Mouse (Mus musculus) left cerebral cortex, postnatal 25 days (tissue): ENCODE data around the gene Sfxn5. TPM values are rescaled to one million over a fixed set of nuclear protein-coding genes. Genes with fewer than 3 reads are reported as not detected.
A peak's percentile ranks its signal among the peaks of the same experiment; 100 is the strongest.

Experiments
- DNase-seq, 2 experiments: peaks; one replicate each; pipeline ENCODE4 v3.0.0; 2022; ENCODE audit warnings: low spot score in 2 of 2, mixed read lengths in 1 of 2
- intact Hi-C: fragments of 180-260 bp; cut with DNase I; formaldehyde crosslinking; loops from one replicate; pipeline ENCODE4 v1.15.1; 2025
- total RNA-seq, 2 experiments: library from RNA; stranded (reverse); gene quantifications; 2 replicates each; pipeline ENCODE4 v1.2.3; 2021

Sfxn5 gene
- total RNA-seq, 2 experiments from 2014 or later, result 165 TPM

- intact Hi-C loops, result loop anchor here (1.0 kb wide), 1 partner anchor 18 kb away; no protein-coding TSS in a partner anchor
- DNase-seq, result peak; percentile 51 to 76
Observed at GRCm38 (mm10) chr6:85302326-85303055, 30.7 kb downstream of the Sfxn5 start.

- DNase-seq, result peak in 1 of 2 experiments; percentile 29
- intact Hi-C loops, result no loop called here
Observed at GRCm38 (mm10) chr6:85295384-85296167, 37.6 kb downstream of the Sfxn5 start.

GRCm38 (mm10) chr6:85294004-85294379 is 39.2 kb downstream of the Sfxn5 start:
- intact Hi-C loops, result no loop called here
- DNase-seq, result no peak

GRCm38 (mm10) chr6:85293255-85294003 is 39.8 kb downstream of the Sfxn5 start:
- intact Hi-C loops, result no loop called here
- DNase-seq, result peak in 1 of 2 experiments; percentile 27

- intact Hi-C loops, result no loop called here
- DNase-seq, result no peak
Observed at GRCm38 (mm10) chr6:85290869-85291824, 42.1 kb downstream of the Sfxn5 start.

GRCm38 (mm10) chr6:85288193-85288857 is 44.9 kb downstream of the Sfxn5 start:
- no peak for DNase-seq
- intact Hi-C loops, result no loop called here

- intact Hi-C loops, result no loop called here
- DNase-seq, result no peak
Observed at GRCm38 (mm10) chr6:85286283-85287047, 46.8 kb downstream of the Sfxn5 start.

GRCm38 (mm10) chr6:85280871-85281270 is 52.4 kb downstream of the Sfxn5 start:
- intact Hi-C loops, result loop anchor here (1.0 kb wide), 1 partner anchor 63 kb away; no protein-coding TSS in a partner anchor
- peak; percentile 58 to 91 for DNase-seq

GRCm38 (mm10) chr6:85276571-85276970 is 56.7 kb downstream of the Sfxn5 start:
- peak; percentile 62 to 95 for DNase-seq
- intact Hi-C loops, result loop anchor here (1.0 kb wide), 1 partner anchor 58 kb away; no protein-coding TSS in a partner anchor

- no peak for DNase-seq
- intact Hi-C loops, result no loop called here
Observed at GRCm38 (mm10) chr6:85272436-85272835, 60.8 kb downstream of the Sfxn5 start.

- intact Hi-C loops, result no loop called here
- peak in 1 of 2 experiments; percentile 91 for DNase-seq
Observed at GRCm38 (mm10) chr6:85266060-85266459, 67.2 kb downstream of the Sfxn5 start.

- DNase-seq, result no peak
- intact Hi-C loops, result no loop called here
Observed at GRCm38 (mm10) chr6:85264982-85265518, 68.2 kb downstream of the Sfxn5 start.

- no peak for DNase-seq
- intact Hi-C loops, result no loop called here
Observed at GRCm38 (mm10) chr6:85262865-85263515, 70.2 kb downstream of the Sfxn5 start.

GRCm38 (mm10) chr6:85259094-85259630 is 74.1 kb downstream of the Sfxn5 start:
- intact Hi-C loops, result no loop called here
- DNase-seq, result no peak

GRCm38 (mm10) chr6:85255578-85255977 is 77.6 kb downstream of the Sfxn5 start:
- no peak for DNase-seq
- intact Hi-C loops, result no loop called here

GRCm38 (mm10) chr6:85253994-85254541 is 79.2 kb downstream of the Sfxn5 start:
- intact Hi-C loops, result no loop called here

More at GRCm38 (mm10) chr6:85253994-85254541, 79.2 kb downstream of the Sfxn5 start:
- no peak for DNase-seq
